Mouse (Mus musculus): Measurements from ENCODE around the gene Psma6.

GRCm38 (mm10) chr12:55442245-55442644 lies 58.2 kb downstream of the Psma6 start:
- no peak for TF ChIP-seq CTCF (IDR thresholded peaks at IDR 0.05; ENCODE audit: borderline replicate concordance, insufficient read depth, low read length)
- no peak for TF ChIP-seq POLR2A (IDR thresholded peaks at IDR 0.05; ENCODE audit: low read depth, low read length)
